Mouse (Mus musculus) embryonic stem cell, embryonic (primary cell): Measurements from ENCODE around the gene Abcb8.

Experiments
- CTCF ChIA-PET, 4 experiments: fragments of 300-600 bp in 2 of 4; fragments of 350-600 bp in 2 of 4; sonication (Branson Sonifier 250); formaldehyde crosslinking; loops; one replicate each; lab custom pipeline; 2022; ENCODE audit warnings: inconsistent platforms in 2 of 4; lab: Charles Lee
- POLR2A ChIA-PET, 4 experiments: fragments of 300-600 bp in 2 of 4; fragments of 350-600 bp in 2 of 4; sonication (Branson Sonifier 250); formaldehyde crosslinking; loops; one replicate each; lab custom pipeline; 2022; ENCODE audit warnings: antibody characterized with exemption in 4 of 4, inconsistent platforms in 1 of 4; lab: Charles Lee

Abcb8 gene

GRCm38 (mm10) chr5:24381988-24382387 is 11.5 kb upstream of the Abcb8 start:
- POLR2A ChIA-PET: interaction anchor here in 2 of 4 experiments (0.6 to 1.8 kb wide), 7 partner anchors 10 to 305 kb away, joined by 3 to 6 read pairs (median 3); partner anchors contain the start of genes Abcb8 (in 1 of the 2) and Atg9b (in 1 of the 2)
- CTCF ChIA-PET: interaction anchor here (0.6 to 1.1 kb wide), 4 partner anchors 14 to 602 kb away, joined by 3 read pairs; no protein-coding TSS in a partner anchor

GRCm38 (mm10) chr5:24383026-24383859 is 10.2 kb upstream of the Abcb8 start:
- ChIA-PET POLR2A (interaction anchor here in 3 of 4 experiments (0.6 to 3.7 kb wide), 59 partner anchors 8 to 539 kb away, joined by 3 to 65 read pairs (median 4); partner anchors contain the start of genes Abcb8 (in 3 of the 3), Atg9b (in 3 of the 3), Cdk5 (in 2 of the 3) and Fastk (in 2 of the 3)), CTCF (interaction anchor here (0.5 to 3.1 kb wide), 54 partner anchors 8 to 1082 kb away, joined by 3 to 70 read pairs (median 4); partner anchors contain the start of genes Abcb8 (in 4 of the 4), Atg9b (in 2 of the 4), Kcnh2 (in 2 of the 4) and Cdk5 (in 1 of the 4))

- ChIA-PET CTCF (interaction anchor here in 3 of 4 experiments (1.1 to 3.1 kb wide), 6 partner anchors 9 to 593 kb away, joined by 3 to 70 read pairs (median 5); partner anchors contain the start of genes Abcb8 (in 2 of the 3) and Atg9b (in 1 of the 3)), POLR2A (interaction anchor here in 3 of 4 experiments (1.2 to 3.7 kb wide), 7 partner anchors 9 to 300 kb away, joined by 3 to 65 read pairs (median 5); partner anchors contain the start of genes Abcb8 (in 2 of the 3), Agap3 (in 1 of the 3), Atg9b (in 1 of the 3) and Nub1 (in 1 of the 3))
Observed at GRCm38 (mm10) chr5:24384407-24384806, 9.1 kb upstream of the Abcb8 start.

- CTCF ChIA-PET: interaction anchor here in 1 of 4 experiments (1.7 to 3.1 kb wide), 2 partner anchors 8 to 31 kb away, joined by 5 to 70 read pairs; partner anchors contain the start of genes Abcb8 and Atg9b
- POLR2A ChIA-PET: interaction anchor here in 2 of 4 experiments (1.0 to 3.7 kb wide), 3 partner anchors 8 to 14 kb away, joined by 3 to 65 read pairs (median 35); partner anchors contain the start of genes Abcb8 (in 2 of the 2) and Atg9b (in 1 of the 2)
Observed at GRCm38 (mm10) chr5:24385374-24385773, 8.1 kb upstream of the Abcb8 start.

GRCm38 (mm10) chr5:24385887-24386550 is 7.4 kb upstream of the Abcb8 start:
- POLR2A ChIA-PET: interaction anchor here in 2 of 4 experiments (1.0 to 3.7 kb wide), 10 partner anchors 7 to 299 kb away, joined by 3 to 65 read pairs (median 6); partner anchors contain the start of genes Abcb8 (in 2 of the 2), Agap3 (in 1 of the 2), Atg9b (in 1 of the 2) and Nub1 (in 1 of the 2)
- CTCF ChIA-PET: interaction anchor here in 3 of 4 experiments (0.9 to 3.1 kb wide), 7 partner anchors 7 to 124 kb away, joined by 3 to 70 read pairs (median 5); partner anchors contain the start of genes Abcb8 (in 1 of the 3) and Atg9b (in 1 of the 3)

- CTCF ChIA-PET: interaction anchor here (0.5 to 3.3 kb wide), 38 partner anchors 8 to 878 kb away, joined by 3 to 14 read pairs (median 4); partner anchors contain the start of genes Asic3 (in 1 of the 4), Nub1 (in 1 of the 4) and Nupl2 (in 1 of the 4)
- POLR2A ChIA-PET: interaction anchor here (0.6 to 3.6 kb wide), 51 partner anchors 9 to 455 kb away, joined by 3 to 21 read pairs (median 5); partner anchors contain the start of genes Fastk (in 3 of the 4), Nub1 (in 2 of the 4), Agap3 (in 1 of the 4) and Kcnh2 (in 1 of the 4)
Observed at GRCm38 (mm10) chr5:24387264-24388241, 5.9 kb upstream of the Abcb8 start.

GRCm38 (mm10) chr5:24388246-24388915 is 5.1 kb upstream of the Abcb8 start:
- CTCF ChIA-PET: interaction anchor here (0.7 to 3.3 kb wide), 29 partner anchors 8 to 562 kb away, joined by 3 to 20 read pairs (median 4); partner anchors contain the start of genes Asic3 (in 1 of the 4) and Nupl2 (in 1 of the 4)
- POLR2A ChIA-PET: interaction anchor here (0.6 to 3.6 kb wide), 54 partner anchors 8 to 472 kb away, joined by 3 to 21 read pairs (median 4); partner anchors contain the start of genes Fastk (in 3 of the 4), Agap3 (in 1 of the 4), Asic3 (in 1 of the 4) and Kcnh2 (in 1 of the 4)

GRCm38 (mm10) chr5:24389011-24389657 is 4.3 kb upstream of the Abcb8 start:
- ChIA-PET POLR2A (interaction anchor here in 3 of 4 experiments (0.6 to 3.6 kb wide), 32 partner anchors 10 to 473 kb away, joined by 3 to 21 read pairs (median 4); partner anchors contain the start of genes Asic3 (in 1 of the 3), Fastk (in 1 of the 3), Kcnh2 (in 1 of the 3) and Nos3 (in 1 of the 3)), CTCF (interaction anchor here (0.7 to 3.3 kb wide), 12 partner anchors 27 to 127 kb away, joined by 3 to 20 read pairs (median 6); no protein-coding TSS in a partner anchor)

- CTCF ChIA-PET: interaction anchor here in 3 of 4 experiments (0.6 to 3.3 kb wide), 6 partner anchors 27 to 170 kb away, joined by 3 to 13 read pairs (median 3); no protein-coding TSS in a partner anchor
- POLR2A ChIA-PET: interaction anchor here in 3 of 4 experiments (0.7 to 3.2 kb wide), 16 partner anchors 9 to 473 kb away, joined by 3 to 21 read pairs (median 4); partner anchors contain the start of gene Fastk (in 1 of the 3)
Observed at GRCm38 (mm10) chr5:24389658-24390020, 3.8 kb upstream of the Abcb8 start.

GRCm38 (mm10) chr5:24391864-24392263 is 1.6 kb upstream of the Abcb8 start, which contains the start of gene Atg9b:
TSS of gene Atg9b (minus strand) at chr5:24392143.
- CTCF ChIA-PET: interaction anchor here in 3 of 4 experiments (0.8 to 7.5 kb wide), 11 partner anchors 7 to 92 kb away, joined by 3 to 76 read pairs (median 5); partner anchors contain the start of gene Asic3 (in 1 of the 3)
- POLR2A ChIA-PET: interaction anchor here (0.7 to 4.0 kb wide), 16 partner anchors 7 to 537 kb away, joined by 3 to 65 read pairs (median 4); partner anchors contain the start of genes Cdk5 (in 1 of the 4), Kcnh2 (in 1 of the 4), Klhl7 (in 1 of the 4) and Slc4a2 (in 1 of the 4)

GRCm38 (mm10) chr5:24392724-24393123 is 739 bp upstream of the Abcb8 start:
- CTCF ChIA-PET: interaction anchor here (0.5 to 7.5 kb wide), 59 partner anchors 8 to 358 kb away, joined by 3 to 76 read pairs (median 7); partner anchors contain the start of genes Asic3 (in 2 of the 4), Kcnh2 (in 2 of the 4), Agap3 (in 1 of the 4) and Cdk5 (in 1 of the 4)
- POLR2A ChIA-PET: interaction anchor here (0.5 to 4.0 kb wide), 29 partner anchors 8 to 1171 kb away, joined by 3 to 65 read pairs (median 4); partner anchors contain the start of genes Fastk (in 2 of the 4), Cdk5 (in 1 of the 4), Kcnh2 (in 1 of the 4) and Klhl7 (in 1 of the 4)

- ChIA-PET POLR2A (interaction anchor here (0.5 to 4.0 kb wide), 73 partner anchors 9 to 979 kb away, joined by 3 to 65 read pairs (median 4); partner anchors contain the start of genes Abcf2 (in 2 of the 4), Fastk (in 2 of the 4), Tmub1 (in 2 of the 4) and Agap3 (in 1 of the 4)), CTCF (interaction anchor here (0.6 to 7.5 kb wide), 103 partner anchors 9 to 909 kb away, joined by 3 to 76 read pairs (median 5); partner anchors contain the start of genes Fastk (in 3 of the 4), Asic3 (in 2 of the 4), Cdk5 (in 2 of the 4) and Slc4a2 (in 2 of the 4))
Observed at GRCm38 (mm10) chr5:24394165-24394894, 867 bp downstream of the Abcb8 start.

GRCm38 (mm10) chr5:24396254-24396653 is 2.8 kb downstream of the Abcb8 start:
- ChIA-PET CTCF (interaction anchor here (0.6 to 7.5 kb wide), 42 partner anchors 9 to 519 kb away, joined by 3 to 76 read pairs (median 4); partner anchors contain the start of genes Agap3 (in 1 of the 4), Asic3 (in 1 of the 4), Fastk (in 1 of the 4) and Nos3 (in 1 of the 4)), POLR2A (interaction anchor here in 3 of 4 experiments (0.6 to 3.8 kb wide), 11 partner anchors 8 to 84 kb away, joined by 3 to 25 read pairs (median 4); partner anchors contain the start of genes Asic3 (in 1 of the 3), Cdk5 (in 1 of the 3) and Slc4a2 (in 1 of the 3))
